Mouse (Mus musculus) myocyte (in vitro differentiated cells): ENCODE measurements around the gene Men1. TPM values are rescaled to one million over a fixed set of nuclear protein-coding genes. Genes with fewer than 3 reads are reported as not detected.

Source experiments
- H3K27me3 ChIP-seq: one replicate; pipeline ENCODE4 v1.6.1; 2011; ENCODE audit not compliant: control insufficient read depth, insufficient read depth, insufficient read length
- H3K36me3 ChIP-seq: one replicate; pipeline ENCODE4 v1.6.1; 2011; ENCODE audit not compliant: control insufficient read depth, insufficient read depth
- H3K4me2 ChIP-seq: one replicate; pipeline ENCODE4 v1.6.1; 2011; ENCODE audit warnings: low read depth, control low read depth
- H3K4me3 ChIP-seq: one replicate; pipeline ENCODE4 v1.5.1; 2011; ENCODE audit warnings: mild to moderate bottlenecking, control low read depth, moderate library complexity
- H3K79me2 ChIP-seq: one replicate; pipeline ENCODE4 v1.6.1; 2011; ENCODE audit not compliant: control insufficient read depth, insufficient read depth
- H3ac ChIP-seq: one replicate; pipeline ENCODE4 v1.6.1; 2011; ENCODE audit not compliant: control insufficient read depth, insufficient read length
- CEBPB ChIP-seq: IDR thresholded peaks from 2 replicates; pipeline ENCODE4 v1.6.1; 2011; ENCODE audit warnings: mild to moderate bottlenecking, moderate library complexity; ENCODE audit not compliant: poor library complexity, insufficient read depth, severe bottlenecking
- E2F4 ChIP-seq: IDR thresholded peaks from one replicate; pipeline ENCODE4 v1.6.1; 2011; ENCODE audit warnings: mild to moderate bottlenecking, control low read depth, moderate library complexity; ENCODE audit not compliant: insufficient read depth
- MAX ChIP-seq: IDR thresholded peaks from one replicate; pipeline ENCODE4 v1.6.1; 2011; ENCODE audit warnings: low read depth, mild to moderate bottlenecking, control low read depth
- MYOD1 ChIP-seq, 3 experiments: IDR thresholded peaks; one replicate each; pipeline ENCODE4 v1.6.1; 2011; ENCODE audit warnings: control low read depth in 2 of 3, low read depth in 2 of 3, mild to moderate bottlenecking in 2 of 3, moderate library complexity in 1 of 3; ENCODE audit not compliant: insufficient read length in 2 of 3, control insufficient read depth in 1 of 3
- MYOG ChIP-seq, 3 experiments: IDR thresholded peaks; one replicate each; pipeline ENCODE4 v1.6.1; 2011; ENCODE audit warnings: control low read depth in 2 of 3, low read depth in 2 of 3, mild to moderate bottlenecking in 2 of 3; ENCODE audit not compliant: insufficient read length in 2 of 3, control insufficient read depth in 1 of 3, insufficient read depth in 1 of 3
- POLR2A ChIP-seq: IDR thresholded peaks from one replicate; pipeline ENCODE4 v1.6.1; 2011; ENCODE audit warnings: low read depth, mild to moderate bottlenecking, control low read depth, moderate library complexity; ENCODE audit not compliant: insufficient read length
- POLR2AphosphoS2 ChIP-seq: IDR thresholded peaks from one replicate; pipeline ENCODE4 v1.6.1; 2011; ENCODE audit warnings: low read depth, control low read depth; ENCODE audit not compliant: insufficient read length
- REST ChIP-seq: IDR thresholded peaks from one replicate; pipeline ENCODE4 v1.6.1; 2011; ENCODE audit warnings: mild to moderate bottlenecking, control low read depth, moderate library complexity; ENCODE audit not compliant: insufficient read depth, insufficient read length
- SRF ChIP-seq: IDR thresholded peaks from one replicate; pipeline ENCODE4 v1.6.1; 2011; ENCODE audit warnings: low read depth; ENCODE audit not compliant: control insufficient read depth, insufficient read length
- TCF12 ChIP-seq: IDR thresholded peaks from one replicate; pipeline ENCODE4 v1.6.1; 2011; ENCODE audit warnings: mild to moderate bottlenecking, control low read depth; ENCODE audit not compliant: poor library complexity, insufficient read depth, severe bottlenecking
- TCF3 ChIP-seq: IDR thresholded peaks from one replicate; pipeline ENCODE4 v1.6.1; 2011; ENCODE audit warnings: low read depth, control low read depth; ENCODE audit not compliant: insufficient read length
- USF1 ChIP-seq: IDR thresholded peaks from one replicate; pipeline ENCODE4 v1.6.1; 2011; ENCODE audit warnings: low read depth, mild to moderate bottlenecking, control low read depth, moderate library complexity
- polyA plus RNA-seq: library from polyadenylated mRNA; unstranded; fragments of >200 nt; fragmentation: generic; extraction: Trizol; gene quantifications from one replicate; pipeline ENCODE4 v1.2.1, GENCODE M21; 2012; ENCODE audit warnings: missing spikeins

Gene Men1
- polyA plus RNA-seq, 1 experiment = 37.2 TPM

DNA sequence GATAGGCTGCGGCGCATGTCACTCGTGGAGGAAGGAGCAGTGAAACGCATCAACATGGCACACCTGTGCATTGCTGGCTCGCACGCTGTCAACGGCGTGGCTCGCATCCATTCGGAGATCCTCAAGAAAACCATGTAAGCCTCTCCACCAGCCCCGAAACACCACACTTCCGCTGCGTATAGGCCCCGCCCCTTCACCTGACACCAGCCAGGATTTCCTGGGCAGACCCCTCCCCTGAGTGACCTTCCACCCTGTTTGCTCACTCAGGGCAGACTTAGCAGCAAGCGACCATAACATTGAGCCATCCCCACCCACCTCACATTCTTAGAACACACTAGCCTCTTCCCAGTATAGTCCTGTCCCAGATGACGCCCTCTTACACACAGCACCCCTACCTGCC, 55.0 kb downstream of the Men1 start:
- Histone ChIP-seq H3K27me3 (no peaks in the 10 kb centered on the region), H3ac (no peak overlapping the region), H3K4me3 (no peak overlapping the region), H3K79me2 (no peaks in the 10 kb centered on the region), H3K36me3 (no peaks in the 10 kb centered on the region), H3K4me2 (no peak overlapping the region)
- TF ChIP-seq MYOD1 (IDR thresholded peaks at IDR 0.05; ENCODE audit: control insufficient read depth in 1 of 3, insufficient read length in 2 of 3, low read depth in 2 of 3) (no peak), POLR2A (no peak)

DNA sequence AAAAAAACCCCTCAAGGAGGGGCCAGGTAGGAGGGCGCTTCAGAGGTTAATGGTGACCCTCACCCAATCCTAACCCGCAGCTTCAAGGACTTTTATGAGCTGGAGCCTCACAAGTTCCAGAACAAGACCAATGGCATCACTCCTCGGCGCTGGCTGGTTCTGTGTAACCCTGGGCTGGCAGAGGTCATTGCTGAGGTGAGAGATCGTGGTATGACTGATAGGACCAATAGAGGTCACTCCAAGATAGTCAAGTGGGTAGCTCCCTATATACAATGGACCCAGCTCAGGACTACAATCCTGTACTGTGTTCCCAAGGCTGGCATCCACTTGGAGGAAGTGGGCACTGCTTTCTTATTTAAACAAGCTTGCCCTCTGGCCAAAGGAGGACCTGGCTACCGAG, 55.5 kb downstream of the Men1 start:
- Histone ChIP-seq H3K36me3 (no peaks in the 10 kb centered on the region), H3K79me2 (no peaks in the 10 kb centered on the region), H3K27me3 (no peaks in the 10 kb centered on the region), H3K4me3 (no peak overlapping the region), H3K4me2 (no peak overlapping the region), H3ac (no peak overlapping the region)
- no peak for TF ChIP-seq POLR2AphosphoS2
- TF ChIP-seq MYOD1 (IDR thresholded peaks at IDR 0.05; ENCODE audit: control insufficient read depth in 1 of 3, insufficient read length in 2 of 3, low read depth in 2 of 3) = no peak
- TF ChIP-seq USF1 = no peak
- no peak for TF ChIP-seq MYOG (IDR thresholded peaks at IDR 0.05; ENCODE audit: control insufficient read depth in 1 of 3, insufficient read depth in 1 of 3, insufficient read length in 2 of 3, low read depth in 2 of 3)
- no peak for TF ChIP-seq SRF
- no peak for TF ChIP-seq TCF3
- TF ChIP-seq TCF12 = no peak
- no peak for TF ChIP-seq REST
- no peak for TF ChIP-seq CEBPB
- no peak for TF ChIP-seq MAX
- no peak for TF ChIP-seq POLR2A
- TF ChIP-seq E2F4 = no peak

Other genes starting within 250 kb of the Men1 start
- 7.7 TPM for gene Cdca5, start 250.0 kb upstream of the Men1 start, polyA plus RNA-seq
- 0.07 TPM for gene AC131692.1, start 240.6 kb upstream of the Men1 start, polyA plus RNA-seq
- gene Naaladl1, start 229.2 kb upstream of the Men1 start, polyA plus RNA-seq = 0.11 TPM
- 27.5 TPM for gene Sac3d1, start 216.3 kb upstream of the Men1 start, polyA plus RNA-seq
- gene Snx15, start 206.7 kb upstream of the Men1 start, polyA plus RNA-seq = 18.5 TPM
- 0.05 TPM for gene Batf2, start 194.0 kb upstream of the Men1 start, polyA plus RNA-seq
- 110 TPM for gene Arl2, start 193.4 kb upstream of the Men1 start, polyA plus RNA-seq
- gene Majin, start 150.6 kb upstream of the Men1 start, polyA plus RNA-seq = not detected
- gene Gpha2, start 108.6 kb upstream of the Men1 start, polyA plus RNA-seq = 0.40 TPM
- gene Ppp2r5b, start 99.1 kb upstream of the Men1 start, polyA plus RNA-seq = 51.4 TPM
- 15.2 TPM for gene Atg2a, start 93.3 kb upstream of the Men1 start, polyA plus RNA-seq
- gene Ehd1, start 58.3 kb upstream of the Men1 start, polyA plus RNA-seq = 433 TPM
- 10.0 TPM for gene Cdc42bpg, start 28.5 kb upstream of the Men1 start, polyA plus RNA-seq
- gene Map4k2, start 6.2 kb downstream of the Men1 start, polyA plus RNA-seq = 10.0 TPM
- 131 TPM for gene Sf1, start 28.7 kb downstream of the Men1 start, polyA plus RNA-seq
- gene Pygm, start 49.4 kb downstream of the Men1 start, polyA plus RNA-seq = 232 TPM
- gene Rasgrp2, start 64.4 kb downstream of the Men1 start, polyA plus RNA-seq = 8.0 TPM
- gene Nrxn2, start 83.8 kb downstream of the Men1 start, polyA plus RNA-seq = 0.01 TPM
- gene Slc22a12, start 208.1 kb downstream of the Men1 start, polyA plus RNA-seq = not detected